Mouse (Mus musculus): ENCODE measurements around the gene Efnb3.
A peak's percentile ranks its signal among the peaks of the same experiment; 100 is the strongest.
"Not testable (repeated sequence)": the region's sequence is repeated elsewhere in the genome, so short reads cannot be mapped to it uniquely, and the experiment has no call there.

Efnb3 gene

DNA sequence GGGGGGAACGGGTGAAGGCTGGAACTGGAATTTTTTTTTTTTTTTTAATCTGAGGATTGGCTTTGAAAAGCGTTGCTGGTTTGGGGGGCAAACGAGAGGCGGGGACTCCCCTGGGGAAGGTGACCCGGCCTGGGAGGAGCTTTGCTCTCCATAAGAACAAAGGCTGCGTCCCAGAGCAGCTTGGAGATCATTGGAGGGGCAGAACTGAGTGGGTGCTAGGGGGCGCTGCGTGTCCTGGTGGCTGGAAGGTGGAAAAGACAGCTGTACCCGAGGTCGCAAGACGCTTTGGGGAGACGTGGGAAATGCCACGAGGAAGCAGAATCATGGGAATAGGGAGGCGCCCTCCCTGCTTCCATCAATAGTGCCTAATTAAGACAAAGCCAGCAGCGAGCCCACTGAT lies 12.9 kb downstream of the Efnb3 start:
- peak; percentile 53 for DNase-seq

DNA sequence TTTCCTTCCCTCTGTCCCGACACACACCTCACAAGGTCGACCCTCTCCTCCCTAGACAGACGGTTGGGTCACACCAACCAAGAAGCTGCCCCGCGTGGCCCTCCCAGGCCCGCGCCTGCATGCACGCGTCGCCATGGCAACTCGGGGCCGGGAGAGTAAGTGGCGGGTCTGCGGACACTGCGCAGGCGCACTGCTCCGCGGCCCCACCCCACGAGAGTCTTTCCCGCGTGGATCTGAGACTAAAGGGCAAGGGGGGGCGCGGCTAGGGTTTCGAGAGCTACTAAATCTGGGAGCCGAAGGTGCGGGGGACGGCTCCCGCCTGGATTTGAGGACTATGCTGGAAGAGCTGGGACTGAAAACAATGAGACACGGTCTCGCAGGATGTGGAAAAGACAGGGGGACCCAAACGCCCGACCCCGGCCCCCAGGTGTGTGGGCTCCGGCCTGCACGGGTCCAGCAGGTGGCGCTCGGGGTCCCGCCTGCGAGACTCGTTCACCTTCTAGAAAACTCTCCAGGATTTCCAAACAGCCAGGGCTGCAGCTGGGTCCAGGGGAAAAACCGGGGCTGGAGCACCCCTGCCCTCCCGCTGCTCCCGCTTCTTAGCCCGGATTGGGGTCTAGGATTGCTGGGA lies 13.5 kb downstream of the Efnb3 start:
- DNase-seq = peak; percentile 80

DNA sequence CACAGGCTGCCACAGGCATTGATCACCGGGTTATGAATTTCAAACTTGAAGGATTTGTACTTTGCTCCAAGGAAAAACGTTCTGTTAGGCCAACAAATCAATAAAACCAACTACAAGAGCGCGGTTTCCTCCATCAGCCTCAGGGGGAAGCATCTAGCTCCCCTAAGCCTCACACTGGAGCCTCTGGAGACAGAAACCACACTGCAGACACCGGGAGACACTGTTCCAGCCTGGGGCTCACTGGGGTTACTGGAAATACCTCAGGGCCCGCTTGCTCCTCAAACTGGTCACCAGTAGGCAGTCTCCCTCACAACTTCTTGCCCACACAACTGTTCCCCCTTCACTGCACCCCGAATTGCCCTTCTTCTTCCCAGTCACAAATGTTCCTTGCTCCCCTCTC lies 14.0 kb downstream of the Efnb3 start:
- no peak for DNase-seq

DNA sequence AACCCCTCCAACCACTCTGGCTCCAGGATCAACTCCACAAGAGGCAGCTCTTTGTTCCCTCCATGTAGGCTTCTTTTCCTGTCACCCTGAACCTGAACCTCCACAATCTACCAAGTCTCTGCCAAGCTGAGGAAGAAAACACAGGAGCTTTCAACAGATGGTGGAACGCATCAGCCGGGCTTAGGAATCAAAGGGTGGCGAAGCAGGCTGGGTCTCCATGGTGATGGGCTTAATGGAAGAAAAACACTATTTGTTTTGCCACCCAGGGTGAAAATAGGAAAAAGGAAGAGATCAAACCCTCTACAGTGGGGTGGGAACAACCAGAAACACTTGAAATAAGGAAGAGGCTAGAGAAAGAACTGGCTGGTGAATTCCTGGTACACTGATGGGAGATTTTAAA lies 16.4 kb downstream of the Efnb3 start:
- no peak for DNase-seq

GRCm38 (mm10) chr11:69541741-69542140 lies 18.3 kb downstream of the Efnb3 start:
- not testable (repeated sequence) for DNase-seq

- no peak for DNase-seq
These were observed 19.3 kb downstream of the Efnb3 start for GRCm38 (mm10) chr11:69540700-69541099.

GRCm38 (mm10) chr11:69534990-69535389 lies 25.0 kb downstream of the Efnb3 start:
- no peak for DNase-seq

DNA sequence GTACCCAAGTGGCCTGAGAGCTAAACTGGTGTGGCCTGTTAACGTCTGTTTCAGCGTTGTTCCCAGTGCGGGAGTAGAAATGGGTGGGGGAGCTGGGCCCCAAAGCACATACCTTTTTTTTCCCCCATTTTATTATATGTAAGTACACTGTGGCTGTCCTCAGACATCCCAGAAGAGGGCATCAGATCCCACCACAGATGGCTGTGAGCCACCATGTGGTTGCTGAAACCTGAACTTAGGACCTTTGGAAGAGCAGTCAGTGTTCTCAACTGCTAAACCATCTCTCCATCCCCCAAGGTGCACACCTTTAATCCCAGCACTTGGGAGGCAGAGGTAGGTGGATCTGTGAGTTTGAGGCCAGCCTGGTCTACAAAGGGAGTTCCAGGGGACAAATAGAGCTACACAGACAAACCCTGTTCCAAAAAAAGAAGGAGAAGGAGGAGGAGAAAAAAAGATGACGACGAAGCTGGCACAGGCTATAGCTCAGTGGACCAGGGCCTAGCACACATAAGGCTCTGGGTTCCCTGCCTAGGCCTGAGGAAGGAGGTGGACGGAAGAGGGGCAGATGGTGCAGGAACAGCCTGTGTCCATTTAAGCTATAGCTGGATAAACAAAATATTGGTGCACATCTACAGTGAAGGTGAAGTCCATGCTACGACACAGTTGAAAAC lies 27.4 kb downstream of the Efnb3 start:
- DNase-seq = no peak

DNA sequence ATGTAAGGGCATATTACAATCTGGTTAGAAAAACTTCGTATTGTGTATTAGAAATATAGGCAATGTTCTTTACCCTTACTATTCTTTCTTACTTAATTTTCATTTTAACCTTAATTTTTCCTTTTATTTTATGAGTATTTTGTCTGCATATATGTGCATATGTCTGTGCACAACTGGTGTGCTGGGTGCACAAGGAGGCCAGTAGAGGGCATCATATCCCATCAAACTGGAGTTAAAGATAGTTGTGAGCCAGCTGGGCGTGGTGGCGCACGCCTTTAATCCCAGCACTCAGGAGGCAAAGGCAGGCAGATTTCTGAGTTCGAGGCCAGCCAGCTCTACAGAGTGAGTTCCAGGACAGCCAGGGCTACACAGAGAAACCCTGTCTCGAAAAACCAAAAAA lies 29.2 kb downstream of the Efnb3 start:
- DNase-seq = not testable (repeated sequence)

GRCm38 (mm10) chr11:69530281-69530680 lies 29.7 kb downstream of the Efnb3 start:
- DNase-seq = not testable (repeated sequence)

DNA sequence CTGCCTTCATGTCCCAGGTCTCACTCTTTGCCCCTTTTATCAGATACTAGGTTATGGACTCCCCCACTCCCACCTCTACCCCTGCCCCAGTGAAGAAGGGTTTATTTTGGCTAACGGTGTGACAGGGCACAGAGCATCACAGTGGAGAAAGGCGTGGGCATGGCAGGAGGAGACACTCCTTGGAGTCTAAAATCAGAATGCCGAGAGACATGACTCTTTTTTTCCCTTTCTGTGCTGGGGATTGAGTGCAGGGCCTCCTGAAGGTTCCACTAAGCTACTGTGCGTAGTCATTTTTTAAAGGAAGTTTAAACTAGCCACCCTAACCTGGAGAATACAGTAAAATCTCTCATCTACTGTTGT lies 32.0 kb downstream of the Efnb3 start:
- no peak for DNase-seq

DNA sequence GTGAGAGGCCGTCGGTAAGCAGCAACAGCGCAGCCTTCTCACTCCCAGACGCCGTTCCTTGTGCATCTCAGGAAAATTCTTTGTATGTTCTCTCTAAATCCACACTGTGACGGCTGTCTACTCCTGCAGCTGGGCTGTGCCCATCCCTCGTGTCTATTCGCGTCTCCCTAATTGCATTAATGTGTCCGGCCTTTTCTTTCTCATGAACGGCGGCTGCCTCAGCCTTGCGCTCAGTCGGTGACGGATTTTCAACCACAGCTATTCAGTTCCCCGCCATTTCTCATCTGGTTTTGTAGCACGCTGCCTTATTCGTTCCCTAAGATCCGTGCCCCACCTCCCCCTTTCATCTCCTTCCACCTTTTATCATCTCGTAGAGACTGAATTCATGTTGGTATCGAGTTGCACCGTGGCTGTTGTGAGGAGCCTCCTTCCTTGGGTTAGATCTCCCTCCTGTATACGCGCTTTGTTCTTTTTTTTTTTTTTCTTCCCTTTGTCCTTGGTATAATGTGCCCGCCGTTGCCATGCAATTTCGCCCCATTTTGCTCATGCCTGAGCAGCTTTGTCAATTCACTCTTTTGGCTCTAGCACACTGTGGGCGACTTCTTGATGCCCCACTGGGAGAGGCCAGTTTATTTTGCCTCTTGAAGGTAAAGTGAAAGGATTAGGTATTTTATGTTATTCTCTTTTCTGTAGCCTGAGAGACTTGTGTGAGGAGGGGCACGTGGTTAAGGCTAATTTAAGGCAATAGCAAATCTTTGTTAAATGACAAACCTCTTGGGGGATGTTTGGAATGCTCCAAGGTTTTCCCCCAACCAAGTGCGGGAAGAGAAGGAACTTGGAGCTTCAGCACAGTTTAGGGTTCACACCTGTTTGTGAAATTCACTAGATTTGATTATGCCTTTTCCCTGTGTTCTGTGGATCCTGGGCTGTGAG lies 32.6 kb downstream of the Efnb3 start:
- DNase-seq = no peak

- no peak for DNase-seq
These were observed 33.4 kb downstream of the Efnb3 start for GRCm38 (mm10) chr11:69526631-69527030.

DNA sequence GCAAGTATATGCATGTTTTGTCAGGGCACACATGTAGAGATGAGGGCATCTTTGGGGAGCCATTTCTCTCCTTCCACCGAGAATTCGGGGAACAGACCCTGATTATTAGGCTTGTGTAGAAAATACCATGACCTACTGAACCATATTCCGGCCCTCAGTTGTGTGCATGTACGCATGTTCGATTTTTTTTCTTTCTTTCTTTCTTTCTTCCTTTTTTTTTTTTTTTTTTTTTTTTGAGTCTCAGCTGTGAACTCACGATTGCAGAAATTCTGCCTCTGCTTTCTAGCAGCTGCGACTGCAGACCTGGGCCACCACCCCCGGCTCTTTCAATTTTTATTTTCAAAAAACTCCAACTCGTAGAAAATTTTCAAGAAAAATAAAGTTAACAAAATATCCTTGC lies 34.3 kb downstream of the Efnb3 start:
- no peak for DNase-seq

DNA sequence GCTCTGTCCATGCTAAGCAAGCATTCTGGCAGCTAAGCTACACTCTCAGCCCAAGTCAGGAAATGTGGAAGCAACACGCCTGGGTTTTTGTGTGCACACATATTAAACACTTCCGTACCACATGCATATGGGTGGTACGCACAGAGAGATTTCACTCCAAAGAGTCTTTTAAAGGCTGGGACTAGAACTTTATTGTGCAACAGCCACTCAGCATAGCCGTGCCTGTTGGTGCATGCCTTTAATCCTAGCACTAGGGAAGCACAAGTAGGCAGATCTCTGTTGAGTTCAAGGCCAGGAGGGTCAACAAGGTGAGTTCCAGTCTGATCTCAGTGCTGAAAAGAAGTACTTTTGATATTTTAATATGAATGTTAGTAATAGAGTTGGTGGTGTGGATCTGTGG lies 36.4 kb downstream of the Efnb3 start:
- no peak for DNase-seq

GRCm38 (mm10) chr11:69521526-69522149 lies 38.4 kb downstream of the Efnb3 start:
- DNase-seq = no peak

- DNase-seq = no peak
These were observed 40.0 kb downstream of the Efnb3 start for GRCm38 (mm10) chr11:69519976-69520375.

- DNase-seq = peak; percentile 11
These were observed 43.3 kb downstream of the Efnb3 start for GRCm38 (mm10) chr11:69516661-69517060.

DNA sequence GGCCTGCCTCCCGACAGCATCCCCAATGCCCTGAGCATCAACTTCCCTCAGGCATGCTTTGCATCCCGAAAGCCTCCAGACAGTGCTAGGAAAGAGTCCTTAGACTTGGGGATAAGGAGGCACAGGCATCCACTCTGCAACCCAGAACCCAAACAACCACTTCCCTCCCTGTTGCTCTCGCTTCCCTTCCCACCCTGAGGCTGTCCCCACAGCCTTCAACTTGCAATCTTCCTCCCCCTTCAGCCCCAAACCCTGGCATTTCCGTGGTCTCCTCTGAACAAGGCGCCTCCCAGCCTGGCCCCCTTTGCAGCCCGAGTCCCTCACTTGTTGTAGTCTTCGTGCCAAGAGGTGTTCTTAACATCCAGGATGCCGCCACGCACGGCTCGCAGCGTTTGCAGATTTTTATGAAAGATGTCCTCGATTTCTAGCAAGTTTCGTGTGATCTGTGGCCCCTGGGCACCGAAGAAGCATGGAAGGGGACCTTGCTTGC lies 43.8 kb downstream of the Efnb3 start:
- no peak for DNase-seq

DNA sequence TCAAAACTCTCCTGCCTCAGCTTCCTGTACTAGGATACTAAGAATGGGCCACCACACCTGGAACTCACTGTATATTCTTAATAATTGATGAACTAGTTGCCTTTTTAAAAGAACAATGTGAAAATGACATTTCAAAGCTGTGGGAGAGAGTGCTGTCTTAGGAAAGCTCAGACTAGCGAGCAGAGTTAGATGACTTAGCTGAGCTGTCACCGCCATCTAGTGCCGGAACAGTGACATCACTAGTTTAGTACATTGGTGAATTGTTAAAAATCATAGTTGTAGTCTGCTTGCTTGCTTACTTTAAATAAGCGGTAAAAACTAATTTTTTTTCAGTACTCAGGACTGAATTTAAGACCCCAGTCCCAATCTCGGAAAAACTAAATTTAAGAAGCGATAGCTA lies 46.2 kb downstream of the Efnb3 start:
- DNase-seq = peak; percentile 75

- no peak for DNase-seq
These were observed 49.1 kb downstream of the Efnb3 start for GRCm38 (mm10) chr11:69510796-69511496.

Measured in lung, postnatal 14 days (tissue).